ENCODE assay signal across 20 mouse cellular contexts in genomic region chr2:144435679-144436078, GRCm38 (mm10).
DNase-seq lines count a peak whose midpoint lies in the region; ATAC-seq and TF ChIP-seq lines count a peak whose summit lies in the region.
"Had no signal": no experiment of that assay in that cellular context is flagged by ENCODE, and none has a peak within 500 bp of the region (broad histone marks: within the 10 kb centered on the region; RNA-seq: fewer than 3 reads in every experiment).

No protein-coding gene starts in this region.

- H3K4me3 ChIP-seq in left cerebral cortex, adult 2 months = no peak overlapping the region
- H3K4me3 ChIP-seq in hindbrain, embryonic 12.5 days = no peak overlapping the region
- H3K4me3 ChIP-seq: forebrain, embryonic 10.5 days; heart, embryonic 15.5 days; limb, embryonic 12.5 days; liver, embryonic 13.5 days; neural tube, embryonic 13.5 days had no signal

- no peaks in the 10 kb centered on the region for H3K27me3 ChIP-seq in hindbrain, embryonic 12.5 days
- H3K27me3 ChIP-seq: heart, embryonic 15.5 days; limb, embryonic 12.5 days; liver, embryonic 13.5 days; neural tube, embryonic 13.5 days had no signal

- H3K36me3 ChIP-seq in hindbrain, embryonic 12.5 days = no peaks in the 10 kb centered on the region
- H3K36me3 ChIP-seq: forebrain, embryonic 10.5 days; heart, embryonic 15.5 days; limb, embryonic 12.5 days; liver, embryonic 13.5 days; neural tube, embryonic 13.5 days had no signal

- intact Hi-C loops in left cerebral cortex, adult 2 months (cut with DNase I) = no loop called here
- intact Hi-C loops in heart, postnatal 36 days (cut with DNase I) = no loop called here

- peak; percentile 32 to 34 for DNase-seq in left cerebral cortex, adult 18-20 months (ENCODE audit: low spot score in 2 of 2)
- DNase-seq in left cerebral cortex, adult 2 months (ENCODE audit: extremely low spot score in 1 of 2, low spot score in 2 of 2) = no peak
- peak; percentile 35 for DNase-seq in right cerebral cortex, adult 18-20 months
- DNase-seq in right cerebral cortex, postnatal 4 days = no peak
- DNase-seq in layer of hippocampus, adult 9-11 months = peak; percentile 80
- no peak for DNase-seq in heart, postnatal 36 days
- DNase-seq: adrenal gland, adult 8-10 months; cerebellum, adult 11-12 months; cerebellum, postnatal 14 days; gastrocnemius, postnatal 36 days; kidney, adult 11 months; liver, embryonic 13.5 days; midbrain, embryonic 14.5 days; thymus, postnatal 25 days had no signal

- H3K9ac ChIP-seq in hindbrain, embryonic 12.5 days = no peak overlapping the region
- H3K9ac ChIP-seq: heart, embryonic 15.5 days; limb, embryonic 12.5 days; liver, embryonic 13.5 days; neural tube, embryonic 13.5 days had no signal

- 76% methylated on average over 10 of the region's 10 CpGs for WGBS in hindbrain, embryonic 12.5 days

- no peak for TF ChIP-seq CTCF in left cerebral cortex, adult 2 months (IDR thresholded peaks at IDR 0.05)

- no peak overlapping the region for H3K27ac ChIP-seq in left cerebral cortex, adult 2 months
- no peak overlapping the region for H3K27ac ChIP-seq in hindbrain, embryonic 12.5 days
- H3K27ac ChIP-seq: forebrain, embryonic 10.5 days; heart, embryonic 15.5 days; hindbrain, postnatal 0 days; limb, embryonic 12.5 days; liver, embryonic 13.5 days; neural tube, embryonic 13.5 days had no signal

- H3K4me1 ChIP-seq in hindbrain, embryonic 12.5 days = no peaks in the 10 kb centered on the region
- H3K4me1 ChIP-seq: forebrain, embryonic 10.5 days; heart, embryonic 15.5 days; limb, embryonic 12.5 days; liver, embryonic 13.5 days; neural tube, embryonic 13.5 days had no signal

- ATAC-seq in hindbrain, embryonic 12.5 days (ENCODE audit: low FRiP score) = no peak
- ATAC-seq: hindbrain, postnatal 0 days had no signal

- no peak overlapping the region for H3K4me2 ChIP-seq in hindbrain, embryonic 12.5 days (replicated peaks)
- H3K4me2 ChIP-seq: heart, embryonic 15.5 days; limb, embryonic 12.5 days; liver, embryonic 13.5 days; neural tube, embryonic 13.5 days had no signal

- H3K9me3 ChIP-seq in hindbrain, embryonic 12.5 days (replicated peaks) = no peaks in the 10 kb centered on the region
- H3K9me3 ChIP-seq: forebrain, embryonic 10.5 days; heart, embryonic 15.5 days; limb, embryonic 12.5 days; liver, embryonic 13.5 days; neural tube, embryonic 13.5 days had no signal

Comparison
In these comparisons a context has a peak if more than half of its experiments do, and no peak if none do; other contexts are left out.
1. DNase-seq: peak in left cerebral cortex, adult 18-20 months (2 of 2), right cerebral cortex, adult 18-20 months (single experiment) and layer of hippocampus, adult 9-11 months (single experiment); none in left cerebral cortex, adult 2 months (0 of 2), right cerebral cortex, postnatal 4 days (single experiment) and heart, postnatal 36 days (0 of 2).